Mouse (Mus musculus) thymus, adult 2 months (tissue): ENCODE results near the gene Cobll1.

Experiments
- CTCF ChIP-seq: fragments of 200-500 bp; IDR thresholded peaks from 2 replicates; pipeline ENCODE4 v1.5.1; 2012; ENCODE audit warnings: mild to moderate bottlenecking, control low read depth, low read length, moderate library complexity, borderline replicate concordance; ENCODE audit not compliant: control insufficient read depth, poor library complexity, insufficient read depth; ENCODE audit errors: extremely low read depth
- POLR2A ChIP-seq: fragments of 200-500 bp; IDR thresholded peaks from 2 replicates; pipeline ENCODE4 v1.6.1; 2012; ENCODE audit warnings: mild to moderate bottlenecking, low read length, control low read depth, moderate library complexity; ENCODE audit not compliant: control insufficient read depth, poor library complexity, insufficient read depth; ENCODE audit errors: extremely low read depth

DNA sequence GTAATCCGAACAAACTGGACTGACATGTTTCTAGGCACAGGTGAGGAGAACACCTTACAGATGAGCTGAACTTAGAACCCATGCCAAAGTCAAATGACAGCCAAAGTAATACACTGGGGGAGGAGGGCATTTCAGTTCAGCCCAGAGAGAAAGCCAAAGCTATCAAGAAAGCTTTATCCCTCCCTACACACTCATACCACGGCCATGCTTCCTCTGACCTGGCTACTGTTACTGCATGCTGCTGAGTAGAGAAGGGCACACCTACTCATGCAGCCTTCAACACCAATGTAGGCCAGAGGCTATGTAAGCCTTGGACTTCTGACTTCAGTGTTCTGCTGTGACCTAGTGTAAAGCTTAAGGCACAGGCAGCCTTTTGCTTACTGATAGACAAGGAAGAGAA lies 120.1 kb downstream of the Cobll1 start:
- TF ChIP-seq POLR2A (no peak), CTCF (no peak)
